Mouse (Mus musculus): ENCODE measurements around the gene Pik3c2b.

Gene Pik3c2b

DNA sequence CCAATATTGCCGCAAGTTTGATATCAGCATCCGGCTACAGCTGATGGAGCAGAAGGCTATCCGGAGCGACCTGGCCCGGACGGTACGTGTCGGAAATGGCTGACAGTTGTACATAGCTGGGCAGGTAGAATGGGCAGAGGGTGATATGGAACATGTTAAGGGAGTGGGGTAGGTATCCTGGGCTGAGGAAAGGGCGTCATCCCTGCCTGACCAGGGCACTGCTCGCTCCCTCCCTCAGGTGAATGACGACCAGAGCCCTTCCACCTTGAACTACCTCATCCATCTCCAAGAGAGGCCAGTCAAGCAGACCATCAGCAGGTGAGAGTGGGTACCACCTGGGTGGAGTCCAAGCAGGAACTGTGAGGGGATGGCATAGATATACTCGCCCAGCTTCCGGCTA lies 29.1 kb downstream of the Pik3c2b start:
- DNase-seq: no peak

DNA sequence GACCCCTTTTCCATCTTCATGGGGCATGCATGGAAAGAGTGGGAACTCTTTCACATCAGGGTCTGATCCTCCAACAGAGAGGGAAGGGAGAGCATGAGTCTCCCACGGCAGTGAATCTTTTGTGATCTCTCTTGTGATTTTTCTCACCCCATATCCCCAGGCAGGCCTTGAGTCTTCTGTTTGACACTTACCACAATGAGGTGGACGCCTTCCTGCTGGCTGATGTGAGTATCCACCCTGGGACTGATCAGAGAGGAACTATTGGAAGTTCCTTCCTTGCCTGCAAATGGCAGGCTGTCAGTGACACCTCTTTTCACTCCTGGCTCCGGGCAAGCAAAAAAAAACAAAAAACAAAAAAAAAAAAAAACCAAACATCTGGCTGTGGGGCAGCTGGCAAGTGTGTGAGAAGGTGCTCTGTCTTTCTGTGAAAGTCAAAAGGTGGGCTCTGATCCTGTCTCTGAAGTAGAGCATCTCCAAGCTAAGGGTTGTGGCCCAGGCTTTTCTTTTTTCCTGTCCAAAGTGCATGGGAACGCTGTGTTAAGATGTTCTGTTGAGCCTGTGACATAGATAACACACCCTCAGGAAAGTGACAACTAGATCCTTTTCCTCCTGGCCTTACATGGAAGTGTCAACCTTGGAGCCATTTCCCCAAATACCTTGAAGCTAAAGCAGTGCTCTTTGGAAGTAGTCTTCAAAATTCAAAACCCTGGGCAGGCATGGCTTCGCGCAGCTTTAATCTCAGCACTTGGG lies 30.4 kb downstream of the Pik3c2b start:
- DNase-seq: no peak

DNA sequence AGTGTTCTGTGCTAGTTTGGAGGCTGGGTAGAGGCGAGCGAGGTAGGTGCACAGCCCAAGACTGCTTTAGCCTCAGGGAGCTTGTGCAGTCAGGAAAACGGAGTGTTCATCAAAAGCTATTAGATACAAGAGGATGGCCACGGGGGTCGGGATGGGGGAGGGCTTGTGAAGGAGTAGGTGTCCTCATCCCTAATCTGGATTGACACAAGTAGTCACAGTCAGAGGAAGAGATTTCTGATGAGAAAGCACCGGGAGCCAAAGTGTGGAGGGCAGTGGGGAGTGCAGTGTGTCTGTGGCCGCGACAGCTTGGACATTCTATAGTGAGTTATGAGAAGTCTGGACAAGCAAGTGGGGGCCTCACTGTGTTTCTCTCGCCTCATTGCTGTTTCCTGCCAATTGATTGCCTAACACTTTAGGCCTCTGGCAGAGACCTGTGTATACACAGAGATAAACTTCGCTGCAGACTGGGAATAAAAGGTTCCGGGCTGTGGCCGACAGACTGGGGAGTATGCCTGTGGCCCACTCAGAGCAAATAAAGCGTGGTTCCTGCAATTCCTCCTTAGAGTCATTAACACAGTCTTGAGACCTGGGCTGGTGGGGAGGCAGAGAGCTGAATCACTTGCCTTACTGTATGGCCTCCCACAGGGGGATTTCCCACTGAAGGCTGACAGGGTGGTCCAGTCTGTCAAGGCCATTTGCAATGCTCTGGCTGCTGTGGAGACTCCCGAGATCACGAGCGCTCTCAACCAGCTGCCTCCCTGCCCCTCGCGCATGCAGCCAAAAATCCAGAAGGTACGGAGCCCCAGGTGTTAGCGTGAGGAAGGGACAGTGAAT lies 31.4 kb downstream of the Pik3c2b start:
- DNase-seq: no peak

DNA sequence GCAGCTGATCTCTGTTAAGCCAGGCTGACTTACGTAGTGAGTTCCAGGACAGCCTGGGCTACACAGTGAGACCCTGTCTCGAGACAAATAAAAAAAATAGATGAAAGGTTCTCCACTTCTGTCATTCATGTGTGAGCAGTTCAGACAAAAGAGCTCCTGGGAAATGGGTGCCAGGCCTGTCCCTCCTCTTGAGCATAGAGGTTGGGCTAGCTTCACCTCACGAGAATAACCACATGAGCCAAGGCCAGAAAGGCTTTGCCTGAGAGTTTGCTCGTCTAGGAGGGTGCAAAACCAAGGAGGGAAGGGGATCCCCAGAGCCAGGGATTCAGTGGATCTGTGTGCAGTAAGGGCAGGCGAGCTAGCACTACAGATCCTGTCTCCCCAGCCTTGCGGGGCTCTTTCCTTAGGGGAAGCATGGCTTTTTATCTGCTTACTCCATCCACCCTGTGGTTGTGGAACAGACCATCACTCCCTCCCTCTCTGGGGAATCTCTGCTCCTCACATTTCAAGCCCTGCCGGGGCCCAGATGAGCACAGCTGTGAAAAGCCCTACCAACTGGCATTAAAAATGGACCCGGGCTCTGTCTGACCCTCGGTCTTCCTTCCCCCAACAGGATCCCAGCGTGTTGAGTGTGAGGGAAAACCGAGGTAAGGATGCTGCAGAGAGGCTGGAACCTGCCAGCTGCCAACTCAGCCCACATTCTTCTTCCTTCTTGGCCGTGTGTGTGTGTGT lies 32.3 kb downstream of the Pik3c2b start:
- no peak for DNase-seq

DNA sequence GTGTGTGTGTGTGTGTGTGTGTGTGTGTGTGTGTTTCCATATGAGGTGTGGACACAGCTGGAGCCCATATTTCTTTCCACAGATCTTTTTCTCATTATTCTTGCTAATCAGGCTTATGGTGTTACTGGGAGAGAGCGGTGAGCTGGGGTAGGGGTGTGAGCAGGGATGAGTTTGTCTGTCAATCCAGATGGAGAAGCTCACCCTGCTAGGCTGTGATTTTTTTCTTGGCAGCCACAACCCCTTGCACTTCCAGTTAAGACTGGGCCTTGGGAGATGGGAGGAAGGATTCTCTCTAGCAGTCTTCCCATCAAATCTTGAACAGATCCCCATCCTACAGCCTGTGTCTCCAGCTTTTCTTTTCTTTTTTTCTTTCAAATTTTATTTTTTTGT lies 32.9 kb downstream of the Pik3c2b start:
- DNase-seq: no peak

DNA sequence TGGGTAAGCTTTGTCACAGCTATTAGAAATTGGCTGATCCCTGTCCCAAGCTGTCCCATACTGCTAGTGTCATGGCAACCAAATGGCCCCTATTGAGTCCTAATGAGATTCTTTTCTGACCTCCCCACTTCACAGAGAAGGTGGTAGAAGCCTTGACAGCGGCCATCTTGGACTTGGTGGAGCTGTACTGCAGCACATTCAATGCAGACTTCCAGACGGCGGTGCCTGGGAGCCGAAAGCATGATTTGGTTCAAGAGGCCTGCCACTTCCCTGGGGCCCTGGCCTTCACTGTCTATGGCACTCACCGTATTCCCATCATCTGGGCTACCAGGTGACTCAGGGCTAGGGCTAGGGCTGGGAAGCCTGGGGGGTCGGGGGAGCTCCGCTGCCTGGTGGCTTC lies 34.0 kb downstream of the Pik3c2b start:
- no peak for DNase-seq

DNA sequence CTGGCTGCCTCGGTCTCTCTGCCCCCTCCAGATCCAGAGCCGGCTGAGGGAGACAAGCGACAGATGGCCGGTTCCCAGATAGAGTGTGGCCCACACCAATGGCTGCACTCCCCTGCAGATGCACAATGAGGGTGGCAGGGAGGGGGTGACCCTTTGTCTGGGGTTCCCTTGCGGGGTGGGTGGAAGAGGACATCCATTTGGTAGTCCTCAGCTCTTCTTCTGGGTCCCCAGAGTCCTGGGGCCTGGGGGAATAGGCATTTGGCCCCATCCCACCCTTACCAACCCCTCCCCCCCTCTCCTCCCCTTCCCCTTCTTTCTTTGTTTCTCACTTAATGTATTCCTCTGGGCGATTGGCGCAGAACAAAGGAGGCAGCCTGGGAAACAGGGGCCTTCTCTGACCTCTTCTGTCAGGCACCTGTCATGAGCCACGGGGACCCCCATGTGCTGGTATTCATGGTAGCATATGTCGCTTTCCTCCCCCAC lies 34.7 kb downstream of the Pik3c2b start:
- DNase-seq: no peak

DNA sequence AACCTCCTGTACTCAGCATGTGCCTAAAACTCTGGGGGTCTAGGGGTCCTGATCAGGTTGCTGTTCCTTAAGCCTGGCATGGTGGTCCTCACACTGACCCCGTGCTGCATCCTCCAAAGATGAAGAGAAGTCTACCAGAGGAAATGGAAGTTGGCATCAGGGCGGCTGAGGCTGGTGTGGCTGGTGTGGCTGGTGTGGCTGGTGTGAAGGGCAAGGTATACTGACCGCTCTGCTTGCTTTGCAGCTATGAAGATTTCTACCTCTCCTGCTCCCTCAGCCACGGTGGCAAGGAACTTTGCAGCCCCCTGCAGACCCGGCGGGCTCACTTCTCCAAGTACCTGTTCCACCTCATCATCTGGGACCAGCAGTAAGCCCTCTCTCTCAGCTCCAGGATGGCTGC lies 35.2 kb downstream of the Pik3c2b start:
- no peak for DNase-seq

DNA sequence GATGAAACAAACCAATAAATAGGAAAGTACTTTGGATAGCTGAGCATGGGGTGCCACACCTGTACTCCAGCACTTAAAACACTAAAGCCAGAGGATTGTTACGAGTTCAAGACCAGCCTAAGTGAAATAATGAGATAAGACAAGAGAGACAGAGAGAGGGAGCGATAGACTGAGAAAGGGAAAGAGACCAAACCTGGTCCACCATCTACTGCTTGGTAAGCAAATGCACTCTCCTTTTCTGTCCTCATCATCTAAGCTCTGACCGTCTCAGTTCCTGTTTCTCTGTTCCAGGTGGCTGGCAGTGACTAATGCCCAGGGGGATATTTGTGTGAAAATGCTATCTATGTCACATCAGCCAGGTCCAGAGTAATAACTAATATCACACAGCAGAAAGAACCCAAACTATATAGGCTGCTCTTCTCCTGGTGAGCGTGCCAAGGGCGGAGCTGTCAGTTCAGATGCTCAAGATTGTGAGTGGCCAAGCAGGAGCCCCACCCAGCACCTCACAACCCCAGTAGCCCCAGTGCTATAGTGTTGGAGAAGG lies 37.6 kb downstream of the Pik3c2b start:
- DNase-seq: no peak

DNA sequence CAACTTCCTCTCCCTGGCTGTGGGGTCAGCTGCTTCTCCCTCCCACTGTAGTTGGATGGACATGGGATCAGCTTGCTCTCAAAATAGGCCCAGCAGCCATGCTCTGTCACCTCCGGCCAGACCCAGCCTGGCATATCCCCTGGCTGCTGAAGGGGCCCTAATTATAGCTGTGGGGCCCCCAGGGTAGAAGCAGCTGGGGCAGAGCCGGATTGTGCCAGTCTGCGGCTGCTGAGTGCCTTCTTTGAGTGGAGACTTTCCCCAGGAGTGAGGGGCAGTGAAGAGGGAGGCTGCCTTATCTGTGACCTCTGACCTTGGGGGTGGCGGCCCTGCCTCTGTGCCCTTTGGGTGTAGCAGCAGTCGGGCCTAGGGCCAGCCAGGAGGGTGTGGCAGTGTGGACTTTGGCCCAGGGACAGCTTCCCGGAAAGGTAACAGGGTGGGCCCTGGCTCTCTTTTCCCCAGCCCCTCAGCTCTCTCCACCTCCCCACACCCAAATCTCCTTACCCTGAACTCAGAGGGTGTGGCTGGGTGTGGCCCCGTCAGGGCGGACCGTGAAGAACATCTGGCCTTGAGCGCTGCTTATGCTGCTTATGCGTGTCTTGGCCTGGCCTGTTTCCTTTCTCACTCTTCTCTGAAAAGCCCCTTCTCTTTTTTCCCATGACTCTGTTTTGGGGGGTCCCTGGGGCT lies 38.6 kb downstream of the Pik3c2b start:
- no peak for DNase-seq

DNA sequence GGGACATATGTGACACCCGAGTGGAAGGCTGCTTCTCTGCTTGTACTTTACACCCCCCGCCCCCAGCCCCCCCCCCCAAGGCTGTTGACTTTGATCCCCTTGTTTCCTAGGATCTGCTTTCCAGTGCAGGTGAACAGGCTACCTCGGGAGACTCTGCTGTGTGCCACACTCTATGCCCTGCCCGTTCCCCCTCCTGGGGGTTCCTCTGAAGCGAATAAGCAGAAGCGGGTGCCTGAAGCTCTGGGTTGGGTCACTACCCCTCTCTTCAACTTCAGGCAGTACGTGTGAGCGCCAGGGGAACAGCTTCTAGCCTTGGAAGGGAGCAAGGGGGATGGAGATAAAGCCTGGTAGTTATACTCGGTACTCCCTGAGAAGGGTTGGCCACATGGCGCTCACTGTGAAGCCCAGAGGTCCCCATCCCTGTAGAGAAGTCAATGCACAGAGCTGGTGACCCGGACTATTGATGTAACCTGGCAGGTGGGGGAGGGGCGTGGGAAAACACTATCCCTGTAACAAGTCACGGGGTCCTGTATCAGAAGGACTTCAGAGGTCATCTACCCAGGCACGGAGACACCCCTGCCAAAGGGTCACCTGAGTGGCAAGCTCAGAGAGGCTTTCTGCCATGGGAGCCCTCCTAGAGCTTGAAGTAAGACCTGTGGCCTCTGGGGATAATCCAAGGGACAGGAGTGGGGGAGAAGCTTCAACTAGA lies 39.4 kb downstream of the Pik3c2b start:
- DNase-seq: no peak

DNA sequence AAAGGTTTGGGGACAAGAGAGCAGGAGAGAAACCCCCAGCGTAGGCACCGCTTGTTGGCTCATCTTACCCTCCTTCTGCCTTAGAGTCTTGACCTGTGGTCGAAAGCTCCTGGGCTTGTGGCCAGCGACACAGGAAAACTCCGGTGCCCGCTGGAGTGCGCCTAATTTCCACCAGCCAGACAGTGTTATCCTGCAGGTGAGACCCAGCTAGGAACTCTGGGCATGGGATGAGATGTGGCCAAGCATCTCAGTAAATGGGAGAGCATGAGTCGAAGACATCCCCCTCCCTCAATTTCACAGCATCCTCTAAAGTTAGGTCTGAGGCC lies 39.9 kb downstream of the Pik3c2b start:
- DNase-seq: peak; percentile 45 to 48

DNA sequence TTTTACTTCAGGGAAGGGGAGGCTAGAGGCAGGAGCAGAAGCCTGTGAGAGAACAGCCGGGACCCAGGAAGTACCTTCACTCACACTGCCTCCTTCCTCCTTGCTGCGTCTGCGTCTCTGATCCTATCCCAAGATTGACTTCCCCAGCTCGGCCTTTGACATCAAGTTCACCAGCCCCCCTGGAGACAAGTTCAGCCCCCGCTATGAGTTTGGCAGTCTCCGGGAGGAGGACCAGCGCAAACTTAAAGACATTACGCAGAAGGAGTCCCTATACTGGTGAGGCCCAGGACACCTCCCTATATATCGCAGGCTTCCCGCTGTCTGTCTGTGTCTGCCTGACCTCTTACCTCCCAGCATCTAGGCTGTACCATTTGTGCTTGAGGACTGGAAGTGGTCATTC lies 41.3 kb downstream of the Pik3c2b start:
- no peak for DNase-seq

DNA sequence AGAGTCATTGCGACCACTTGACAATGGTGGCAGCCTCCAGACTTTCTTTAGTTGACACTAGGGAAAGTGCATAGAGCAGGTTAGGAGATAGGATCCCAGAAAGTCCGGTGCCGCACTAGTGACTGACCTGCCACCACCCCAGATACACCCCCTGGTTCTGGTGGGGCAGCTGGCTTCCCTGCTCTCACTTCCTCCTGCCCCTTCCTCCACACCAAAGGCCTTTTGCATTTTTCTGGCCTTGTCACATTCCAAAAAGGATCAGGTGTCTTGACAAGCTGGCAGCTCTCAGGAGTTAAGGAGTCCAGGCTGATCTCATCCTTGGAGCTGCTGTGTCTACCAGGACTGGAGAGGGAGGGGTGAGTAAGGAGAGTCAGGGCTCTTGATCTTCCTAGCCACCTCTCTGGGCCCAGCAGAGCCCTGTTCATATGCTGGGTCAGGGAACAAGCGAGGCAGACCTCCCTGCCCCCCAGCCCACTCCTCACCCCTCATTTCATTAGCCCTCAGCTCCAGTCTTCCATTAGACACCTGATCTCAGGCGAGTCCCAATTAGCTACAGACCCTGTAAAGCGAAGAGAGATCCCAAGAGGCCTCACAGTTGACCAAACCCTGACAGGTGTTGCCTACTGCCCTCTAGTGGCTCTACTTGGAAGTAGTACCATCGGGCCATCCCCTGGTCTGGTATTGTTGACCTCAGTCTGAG lies 41.9 kb downstream of the Pik3c2b start:
- DNase-seq: peak; percentile 33 to 66

DNA sequence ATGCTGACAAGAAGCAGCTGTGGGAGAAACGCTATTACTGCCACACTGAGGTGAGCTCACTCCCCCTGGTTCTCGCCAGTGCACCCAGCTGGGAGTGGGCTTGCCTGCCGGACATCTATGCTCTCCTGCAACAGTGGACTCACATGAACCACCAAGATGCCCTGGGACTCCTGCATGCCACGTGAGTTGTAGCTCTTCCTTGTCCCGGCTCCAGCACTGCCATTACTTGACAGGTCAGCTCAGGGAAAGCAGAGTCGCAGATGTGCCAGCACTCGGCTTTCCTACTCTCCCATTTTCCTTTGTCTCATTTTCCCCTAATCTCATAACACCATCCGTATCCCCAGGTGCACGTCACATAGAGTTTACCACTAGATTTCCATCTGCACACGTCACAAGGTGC lies 42.7 kb downstream of the Pik3c2b start:
- no peak for DNase-seq

DNA sequence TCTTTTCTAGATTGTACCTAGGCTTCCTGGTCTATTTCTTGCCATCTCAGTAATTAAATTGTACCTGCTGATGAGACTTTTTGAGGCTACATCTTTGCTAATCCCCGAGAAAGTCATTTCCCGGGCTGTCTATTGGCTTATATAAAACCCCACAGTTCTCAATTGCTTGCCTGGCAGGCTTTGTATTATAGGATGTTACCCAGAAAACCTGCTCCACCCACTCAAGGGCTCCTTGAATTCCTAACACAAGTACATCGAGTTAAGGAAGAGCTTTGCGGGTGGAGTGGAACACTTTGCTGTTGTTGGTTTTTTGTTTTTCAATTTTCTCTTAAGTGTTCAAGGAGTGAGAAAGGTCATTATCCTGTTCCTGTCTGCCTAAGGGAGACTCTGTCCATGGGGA lies 43.9 kb downstream of the Pik3c2b start:
- DNase-seq: no peak

DNA sequence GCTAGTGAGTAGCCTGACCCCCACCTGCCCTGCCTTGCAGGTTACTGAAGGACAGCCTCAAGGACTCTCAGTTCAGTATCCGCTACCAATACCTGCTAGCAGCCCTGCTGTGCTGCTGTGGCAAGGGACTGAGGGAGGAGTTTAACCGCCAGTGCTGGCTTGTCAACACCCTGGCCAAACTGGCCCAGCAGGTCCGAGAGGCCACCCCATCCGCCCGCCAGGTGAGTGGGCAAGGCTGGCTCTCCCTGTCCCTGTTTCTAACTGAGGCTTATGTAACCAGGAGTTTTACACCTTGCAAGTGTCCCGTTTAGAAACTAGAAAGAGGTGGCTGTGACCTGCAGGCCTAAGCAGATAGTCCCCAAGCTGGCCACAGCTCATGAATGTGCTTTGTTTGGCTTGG lies 45.2 kb downstream of the Pik3c2b start:
- peak; percentile 72 to 91 for DNase-seq

DNA sequence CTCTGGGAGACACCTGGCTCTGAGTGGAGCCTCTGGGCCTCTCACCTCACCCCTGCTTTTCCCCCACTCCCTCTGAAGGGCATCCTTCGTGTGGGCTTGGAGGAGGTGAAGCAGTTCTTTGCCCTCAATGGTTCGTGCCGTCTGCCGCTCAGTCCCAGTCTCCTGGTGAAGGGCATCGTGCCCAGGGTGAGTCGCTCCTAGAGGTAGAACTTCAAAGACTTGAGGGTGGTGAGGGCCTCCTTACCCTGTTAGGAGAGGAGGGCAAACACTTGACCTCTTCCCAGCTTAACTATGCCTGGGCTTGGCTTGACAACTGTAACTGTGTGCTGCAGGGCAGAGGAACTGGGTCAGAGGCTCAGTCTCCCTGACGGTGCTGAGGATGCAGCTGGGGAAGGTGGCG lies 46.0 kb downstream of the Pik3c2b start:
- DNase-seq: peak in 1 of 2 experiments; percentile 19

DNA sequence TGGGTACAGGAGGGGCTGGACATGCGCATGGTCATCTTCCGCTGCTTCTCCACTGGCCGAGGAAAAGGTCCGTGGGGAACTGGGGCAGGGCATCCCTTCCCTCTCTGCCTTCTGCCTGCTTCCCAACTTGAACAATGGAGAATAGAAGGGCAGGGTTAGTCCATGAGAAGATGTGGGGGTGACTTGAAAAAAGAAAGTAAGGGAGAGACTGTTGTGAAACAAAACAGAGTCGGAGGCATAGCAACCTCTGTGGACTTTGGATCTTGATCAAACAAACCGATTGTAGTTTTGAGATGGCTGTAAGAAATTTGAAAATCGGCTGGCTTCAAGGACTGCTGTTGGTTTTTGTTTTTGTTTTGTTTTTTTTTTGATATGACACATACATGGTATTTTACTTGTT lies 48.3 kb downstream of the Pik3c2b start:
- DNase-seq: no peak

DNA sequence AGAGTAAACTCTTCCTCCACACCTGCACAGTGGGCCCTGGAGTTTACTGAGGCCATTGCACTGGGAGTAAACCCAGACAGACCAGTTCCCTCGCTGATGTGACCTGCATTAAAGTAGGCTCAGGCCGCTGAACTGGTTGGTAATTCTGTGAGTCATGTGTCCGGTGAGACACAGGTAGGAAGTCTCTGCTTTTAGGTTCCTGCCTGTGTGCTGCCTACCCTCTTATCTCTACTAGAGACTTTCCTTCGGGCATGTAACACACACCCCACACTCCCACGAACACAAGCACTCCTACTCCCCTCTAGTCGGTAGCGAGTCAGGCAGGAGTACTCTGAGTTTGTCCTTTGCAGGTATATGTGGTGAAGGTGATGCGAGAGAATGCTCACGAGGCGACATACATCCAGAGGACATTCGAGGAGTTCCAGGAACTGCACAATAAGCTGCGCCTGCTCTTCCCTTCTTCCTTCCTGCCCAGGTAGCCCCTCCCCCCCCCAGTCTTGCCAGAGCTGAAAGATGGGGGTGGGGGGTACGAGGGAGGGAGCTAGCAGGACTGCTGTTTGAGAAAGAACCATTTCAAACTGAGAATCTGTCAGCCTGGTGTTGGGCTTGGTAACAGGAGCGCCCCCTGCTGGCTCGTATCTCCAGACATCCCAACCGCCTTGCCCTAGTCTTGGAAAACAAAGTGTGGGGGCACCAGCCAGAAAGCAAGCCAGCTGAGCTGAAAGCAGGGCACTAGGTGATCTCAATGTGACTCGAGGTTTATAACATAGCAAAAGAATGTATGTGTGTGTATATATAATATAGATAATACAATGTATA lies 55.7 kb downstream of the Pik3c2b start:
- DNase-seq: peak; percentile 50 to 78

DNA sequence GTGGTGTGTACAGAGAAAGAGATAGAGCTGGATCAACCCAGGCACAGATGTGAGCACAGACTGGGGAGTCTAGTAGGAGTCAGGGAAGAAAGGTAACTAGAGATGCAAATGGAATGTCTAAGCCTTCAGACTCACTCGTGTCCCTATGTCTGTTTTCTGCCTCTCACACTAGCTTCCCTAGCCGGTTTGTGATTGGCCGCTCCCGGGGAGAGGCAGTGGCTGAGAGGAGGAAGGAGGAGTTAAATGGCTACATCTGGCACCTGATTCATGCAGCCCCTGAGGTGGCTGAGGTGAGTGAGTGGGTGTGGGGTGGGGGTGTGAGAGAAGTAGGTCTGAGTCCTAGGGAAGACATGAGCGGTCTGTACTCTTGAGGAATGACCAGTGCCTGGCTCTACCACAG lies 56.6 kb downstream of the Pik3c2b start:
- DNase-seq: no peak
